Mouse (Mus musculus) central nervous system, embryonic 11.5 days (tissue): Measurements from ENCODE around the gene Olfr981. TPM values are rescaled to one million over a fixed set of nuclear protein-coding genes. Genes with fewer than 3 reads are reported as not detected.

ENCODE experiments used
- polyA plus RNA-seq: library from polyadenylated mRNA; depleted of rRNA; stranded (reverse); fragments of >200 nt; gene quantifications from 2 replicates; pipeline ENCODE4 v1.2.3, GENCODE M21; 2012; rRNA removed

Gene Olfr981
- not detected in 2 replicates for polyA plus RNA-seq

GRCm38 (mm10) chr9:40021164-40021563 lies at the start of gene Olfr981:
Gene Olfr981, plus strand, starts transcription at chr9:40021464.

GRCm38 (mm10) chr9:39991813-39992212 lies 29.5 kb upstream of the Olfr981 start, which contains the start of gene Olfr978:
Gene Olfr978, plus strand, starts transcription at chr9:39992113.

GRCm38 (mm10) chr9:40003365-40003764 lies 17.9 kb upstream of the Olfr981 start, which contains the start of gene Olfr979:
Gene Olfr979, minus strand, starts transcription at chr9:40003465.

GRCm38 (mm10) chr9:40009482-40009881 lies 11.8 kb upstream of the Olfr981 start, which contains the start of gene Olfr980:
Gene Olfr980, minus strand, starts transcription at chr9:40009582.

GRCm38 (mm10) chr9:40073529-40073928 lies 52.3 kb downstream of the Olfr981 start, which contains the start of gene Olfr982:
Gene Olfr982, plus strand, starts transcription at chr9:40073829.

Other genes starting within 250 kb of the Olfr981 start
- not detected in 2 replicates for gene Olfr968, start 238.2 kb upstream of the Olfr981 start, polyA plus RNA-seq
- gene Olfr969, start 230.5 kb upstream of the Olfr981 start, polyA plus RNA-seq: not detected in 2 replicates
- gene Olfr970, start 212.6 kb upstream of the Olfr981 start, polyA plus RNA-seq: not detected in 2 replicates
- not detected in 2 replicates for gene Olfr971, start 184.6 kb upstream of the Olfr981 start, polyA plus RNA-seq
- gene Olfr972, start 155.0 kb upstream of the Olfr981 start, polyA plus RNA-seq: not detected in 2 replicates
- not detected in 2 replicates for gene Olfr229, start 114.1 kb upstream of the Olfr981 start, polyA plus RNA-seq
- not detected in 2 replicates for gene Olfr974, start 84.0 kb upstream of the Olfr981 start, polyA plus RNA-seq
- gene Olfr975, start 69.4 kb upstream of the Olfr981 start, polyA plus RNA-seq: not detected in 2 replicates
- gene Olfr976, start 60.3 kb upstream of the Olfr981 start, polyA plus RNA-seq: not detected in 2 replicates
- gene Olfr978, start 29.4 kb upstream of the Olfr981 start, polyA plus RNA-seq: not detected in 2 replicates
- not detected in 2 replicates for gene Olfr979, start 18.0 kb upstream of the Olfr981 start, polyA plus RNA-seq
- not detected in 2 replicates for gene Olfr980, start 11.9 kb upstream of the Olfr981 start, polyA plus RNA-seq
- not detected in 2 replicates for gene Olfr982, start 52.4 kb downstream of the Olfr981 start, polyA plus RNA-seq
- not detected in 2 replicates for gene Olfr983, start 72.1 kb downstream of the Olfr981 start, polyA plus RNA-seq
- not detected in 2 replicates for gene Olfr984, start 92.7 kb downstream of the Olfr981 start, polyA plus RNA-seq
- gene Olfr985, start 108.7 kb downstream of the Olfr981 start, polyA plus RNA-seq: not detected in 2 replicates
- not detected in 2 replicates for gene Tmem225, start 126.7 kb downstream of the Olfr981 start, polyA plus RNA-seq
- not detected in 2 replicates for gene Olfr986, start 159.5 kb downstream of the Olfr981 start, polyA plus RNA-seq
- gene Zfp202, start 170.9 kb downstream of the Olfr981 start, polyA plus RNA-seq: 4.9 and 7.2 TPM in 2 replicates
- gene Scn3b, start 247.8 kb downstream of the Olfr981 start, polyA plus RNA-seq: 8.9 and 14.0 TPM in 2 replicates